15 mouse cellular contexts compared by ENCODE assay signal in the genomic region with DNA sequence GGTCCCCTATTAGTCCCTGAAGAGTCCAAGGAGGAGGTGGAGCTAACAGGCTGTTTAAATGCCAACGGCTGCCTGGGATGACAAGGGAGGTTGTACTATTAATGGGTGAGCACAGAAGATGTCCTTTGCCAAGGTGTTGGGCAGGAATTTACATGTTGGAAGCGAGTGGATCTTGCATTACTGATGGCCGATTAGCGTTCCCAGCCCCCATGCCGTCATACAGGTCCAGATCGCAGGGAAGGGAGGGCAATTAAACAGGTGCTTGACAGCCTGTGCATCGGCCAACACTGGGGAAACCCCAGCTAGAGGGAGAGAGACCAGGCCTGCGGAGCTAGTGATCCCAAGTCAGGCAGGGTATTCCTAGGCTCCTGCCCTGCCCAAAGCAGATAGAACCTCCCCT.
"Had no signal": no experiment of that assay in that cellular context is flagged by ENCODE, and none has a peak within 500 bp of the region (broad histone marks: within the 10 kb centered on the region; RNA-seq: fewer than 3 reads in every experiment).

No protein-coding gene starts in this region.

- H3K9ac ChIP-seq: neural tube, embryonic 15.5 days; stomach, embryonic 15.5 days had no signal

- H3K36me3 ChIP-seq: neural tube, embryonic 15.5 days; stomach, embryonic 15.5 days had no signal

- H3K4me3 ChIP-seq: neural tube, embryonic 15.5 days; stomach, embryonic 15.5 days had no signal

- H3K4me2 ChIP-seq: neural tube, embryonic 15.5 days; stomach, embryonic 15.5 days had no signal

- H3K4me1 ChIP-seq: stomach, embryonic 15.5 days had no signal

- H3K9me3 ChIP-seq: neural tube, embryonic 15.5 days; stomach, embryonic 15.5 days had no signal

- H3K27ac ChIP-seq: neural tube, embryonic 15.5 days; stomach, embryonic 15.5 days; stomach, postnatal 0 days had no signal

- DNase-seq: retina, postnatal 1 day; right cerebral cortex, adult 18-20 months; right cerebral cortex, postnatal 14 days; right cerebral cortex, postnatal 25 days; right cerebral cortex, postnatal 4 days; spleen, adult 18-20 months; thymus, adult 18-20 months; thymus, adult 2 months; thymus, postnatal 14 days; thymus, postnatal 25 days; thymus, postnatal 36 days; thymus, postnatal 4 days had no signal

- H3K27me3 ChIP-seq: neural tube, embryonic 15.5 days; stomach, embryonic 15.5 days had no signal
